Mouse (Mus musculus): ENCODE results near the gene Ptrh1. TPM values are rescaled to one million over a fixed set of nuclear protein-coding genes. Genes with fewer than 3 reads are reported as not detected.

The Ptrh1 gene
- total and polyA plus RNA-seq, 3 experiments, result 1.4 to 9.2 (median 4.6) TPM

- TF ChIP-seq MYC (IDR thresholded peaks at IDR 0.05; ENCODE audit: low read depth, low read length) (peak; percentile 55; the same call in 1 of the 2 replicates), ETS1 (conservative IDR thresholded peaks at IDR 0.05; ENCODE audit: low read depth, low read length) (no peak), ZNF384 (IDR thresholded peaks at IDR 0.05; ENCODE audit: low read depth, low read length) (no peak), SMC3 (IDR thresholded peaks at IDR 0.05; ENCODE audit: low read depth, low read length) (peak; percentile 97), HCFC1 (IDR thresholded peaks at IDR 0.05; ENCODE audit: low read depth, low read length) (peak; percentile 97), NRF1 (IDR thresholded peaks at IDR 0.05; ENCODE audit: low read depth, low read length) (peak; percentile 14; the same call in 1 of the 2 replicates), ZKSCAN1 (IDR thresholded peaks at IDR 0.05; ENCODE audit: borderline replicate concordance, low read depth, low read length) (no peak), CTCF (conservative IDR thresholded peaks at IDR 0.05 in 1 of 2, IDR thresholded peaks at IDR 0.05 in 1 of 2; ENCODE audit: low read depth in 2 of 2, low read length in 2 of 2) (peak; percentile 54 to 99), ZMIZ1 (IDR thresholded peaks at IDR 0.05; ENCODE audit: low read depth, low read length) (no peak), CHD1 (IDR thresholded peaks at IDR 0.05; ENCODE audit: low read depth, low read length) (no peak), POLR2A (IDR thresholded peaks at IDR 0.05; ENCODE audit: low read depth, low read length) (peak; percentile 61; the same call in 1 of the 2 replicates), JUN (IDR thresholded peaks at IDR 0.05; ENCODE audit: insufficient read depth, low read depth, low read length) (no peak), RCOR1 (conservative IDR thresholded peaks at IDR 0.05; ENCODE audit: low read depth, low read length) (no peak), TBP (conservative IDR thresholded peaks at IDR 0.05; ENCODE audit: low read depth, low read length) (no peak), ELF1 (IDR thresholded peaks at IDR 0.05; ENCODE audit: low read depth, low read length) (peak; percentile 81)
Measured at GRCm38 (mm10) chr2:32757056-32757845, 18.3 kb upstream of the Ptrh1 start, which contains the start of gene Tor2a (continued).

GRCm38 (mm10) chr2:32758503-32758902 is 17.1 kb upstream of the Ptrh1 start:
- no peaks in the 10 kb centered on the region for H3K79me2 ChIP-seq (replicated peaks; ENCODE audit: control insufficient read depth, extremely low read depth, insufficient read depth, poor library complexity, severe bottlenecking)
- no peak overlapping the region for H3K4me2 ChIP-seq (ENCODE audit: insufficient read depth, low read depth, poor library complexity, severe bottlenecking)
- H3K27ac ChIP-seq (ENCODE audit: insufficient read depth, low read depth), result no peak overlapping the region
- H3K27me3 ChIP-seq (replicated peaks), result no peaks in the 10 kb centered on the region
- no peak overlapping the region for H3K4me3 ChIP-seq (replicated peaks in 1 of 3; ENCODE audit: low read depth in 2 of 3, low read length in 2 of 3, poor library complexity in 1 of 3)
- H3K36me3 ChIP-seq (replicated peaks in 1 of 2; ENCODE audit: control insufficient read depth in 1 of 2, insufficient read depth in 1 of 2, low read length in 1 of 2), result peaks cover 37 to 68% of the 10 kb centered on the region in 2 experiments
- dilution Hi-C loops (cut with MboI; ENCODE audit: extremely low pct_ligation_motif_present, extremely low pct_unique_long_range_greater_than_20kb, low sequenced_read_pairs), result no loop called here
- in situ Hi-C loops (cut with MboI; ENCODE audit: low pct_ligation_motif_present, low pct_unique_long_range_greater_than_20kb, low sequenced_read_pairs), result loop anchor here (5.0 kb wide), 2 partner anchors 46 to 126 kb away; partner anchors contain the start of gene Cdk9
- TF ChIP-seq NELFE (IDR thresholded peaks at IDR 0.05; ENCODE audit: low read depth, low read length), result no peak
- peaks cover 0 to 10% of the 10 kb centered on the region in 2 experiments; a peak in 3 of 4 replicates for H3K4me1 ChIP-seq (ENCODE audit: control insufficient read depth in 1 of 2, insufficient read depth in 2 of 2)
- H3K9me3 ChIP-seq (replicated peaks; ENCODE audit: low read length), result no peaks in the 10 kb centered on the region
- no peak for DNase-seq (ENCODE audit: extremely low read depth)
- H3K9ac ChIP-seq (ENCODE audit: insufficient read depth, low read depth), result no peak overlapping the region

GRCm38 (mm10) chr2:32759001-32759400 is 16.6 kb upstream of the Ptrh1 start:
- in situ Hi-C loops (cut with MboI; ENCODE audit: low pct_ligation_motif_present, low pct_unique_long_range_greater_than_20kb, low sequenced_read_pairs), result loop anchor here (5.0 kb wide), 2 partner anchors 47 to 127 kb away; partner anchors contain the start of gene Cdk9
- no peak overlapping the region for H3K27ac ChIP-seq (ENCODE audit: insufficient read depth, low read depth)

More at GRCm38 (mm10) chr2:32759001-32759400, 16.6 kb upstream of the Ptrh1 start:
- no peak for DNase-seq (ENCODE audit: extremely low read depth)
- Histone ChIP-seq H3K27me3 (replicated peaks) (no peaks in the 10 kb centered on the region), H3K4me2 (ENCODE audit: insufficient read depth, low read depth, poor library complexity, severe bottlenecking) (no peak overlapping the region), H3K4me3 (replicated peaks in 1 of 3; ENCODE audit: low read depth in 2 of 3, low read length in 2 of 3, poor library complexity in 1 of 3) (no peak overlapping the region), H3K9ac (ENCODE audit: insufficient read depth, low read depth) (no peak overlapping the region), H3K36me3 (replicated peaks in 1 of 2; ENCODE audit: control insufficient read depth in 1 of 2, insufficient read depth in 1 of 2, low read length in 1 of 2) (peaks cover 35 to 64% of the 10 kb centered on the region in 2 experiments), H3K9me3 (replicated peaks; ENCODE audit: low read length) (no peaks in the 10 kb centered on the region), H3K4me1 (ENCODE audit: control insufficient read depth in 1 of 2, insufficient read depth in 2 of 2) (peaks cover 0 to 10% of the 10 kb centered on the region in 2 experiments; a peak in 3 of 4 replicates), H3K79me2 (replicated peaks; ENCODE audit: control insufficient read depth, extremely low read depth, insufficient read depth, poor library complexity, severe bottlenecking) (no peaks in the 10 kb centered on the region)
- dilution Hi-C loops (cut with MboI; ENCODE audit: extremely low pct_ligation_motif_present, extremely low pct_unique_long_range_greater_than_20kb, low sequenced_read_pairs), result no loop called here
- TF ChIP-seq ZKSCAN1 (IDR thresholded peaks at IDR 0.05; ENCODE audit: borderline replicate concordance, low read depth, low read length) (no peak), TBP (conservative IDR thresholded peaks at IDR 0.05; ENCODE audit: low read depth, low read length) (no peak), ZC3H11A (IDR thresholded peaks at IDR 0.05; ENCODE audit: low read depth, low read length) (no peak), BHLHE40 (IDR thresholded peaks at IDR 0.05; ENCODE audit: low read depth, low read length) (no peak), CTCF (conservative IDR thresholded peaks at IDR 0.05 in 1 of 2, IDR thresholded peaks at IDR 0.05 in 1 of 2; ENCODE audit: low read depth in 2 of 2, low read length in 2 of 2) (no peak), UBTF (IDR thresholded peaks at IDR 0.05; ENCODE audit: low read depth, low read length) (no peak), POLR2AphosphoS2 (IDR thresholded peaks at IDR 0.05; ENCODE audit: low read depth, low read length) (no peak), RAD21 (IDR thresholded peaks at IDR 0.05; ENCODE audit: low read depth, low read length) (no peak), EP300 (IDR thresholded peaks at IDR 0.05; ENCODE audit: low read length) (no peak), ZNF384 (IDR thresholded peaks at IDR 0.05; ENCODE audit: low read depth, low read length) (no peak), NELFE (IDR thresholded peaks at IDR 0.05; ENCODE audit: low read depth, low read length) (no peak), KAT2A (IDR thresholded peaks at IDR 0.05; ENCODE audit: insufficient replicate concordance, low read length) (no peak), HCFC1 (IDR thresholded peaks at IDR 0.05; ENCODE audit: low read depth, low read length) (no peak), MEF2A (IDR thresholded peaks at IDR 0.05; ENCODE audit: borderline replicate concordance, low read depth, low read length) (no peak), NRF1 (IDR thresholded peaks at IDR 0.05; ENCODE audit: low read depth, low read length) (no peak), POLR2A (IDR thresholded peaks at IDR 0.05; ENCODE audit: low read depth, low read length) (no peak), MYC (IDR thresholded peaks at IDR 0.05; ENCODE audit: low read depth, low read length) (no peak)

Measured in CH12.LX (cell line).